In genomic region chr2:163889411-163889810, GRCm38 (mm10) we compare ENCODE assay signal across 13 mouse cellular contexts. TPM values are rescaled to one million over a fixed set of nuclear protein-coding genes. Genes with fewer than 3 reads are reported as not detected.
A peak's percentile ranks its signal among the peaks of the same experiment; 100 is the strongest.
DNase-seq lines count a peak whose midpoint lies in the region; ATAC-seq and TF ChIP-seq lines count a peak whose summit lies in the region.
"Had no signal": no experiment of that assay in that cellular context is flagged by ENCODE, and none has a peak within 500 bp of the region (broad histone marks: within the 10 kb centered on the region; RNA-seq: fewer than 3 reads in every experiment).

No protein-coding gene starts in this region.

- no peaks in the 10 kb centered on the region for H3K9me3 ChIP-seq in hindbrain, embryonic 11.5 days (ENCODE audit: control insufficient read depth, low read length)
- H3K9me3 ChIP-seq in hindbrain, embryonic 16.5 days (ENCODE audit: control insufficient read depth, low read length): no peaks in the 10 kb centered on the region
- H3K9me3 ChIP-seq in kidney, postnatal 0 days (replicated peaks; ENCODE audit: low read length): no peaks in the 10 kb centered on the region
- H3K9me3 ChIP-seq: hindbrain, embryonic 15.5 days had no signal

- H3K4me2 ChIP-seq in hindbrain, embryonic 11.5 days (replicated peaks; ENCODE audit: low read depth, low read length): no peak overlapping the region
- no peak overlapping the region for H3K4me2 ChIP-seq in hindbrain, embryonic 16.5 days (ENCODE audit: low read length)
- H3K4me2 ChIP-seq in kidney, postnatal 0 days (ENCODE audit: low read length): no peak overlapping the region
- H3K4me2 ChIP-seq: hindbrain, embryonic 15.5 days had no signal

- peak; percentile 39 for DNase-seq in hindbrain, embryonic 11.5 days (ENCODE audit: low spot score)
- DNase-seq in urinary bladder, postnatal 25 days (ENCODE audit: low spot score): peak; percentile 15
- DNase-seq in urinary bladder, postnatal 36 days (ENCODE audit: low spot score in 2 of 2): no peak
- peak; percentile 50 for DNase-seq in kidney, postnatal 0 days (ENCODE audit: low spot score)
- no peak for DNase-seq in cerebellum, adult 2 months
- no peak for DNase-seq in layer of hippocampus, adult 9-11 months
- no peak for DNase-seq in layer of hippocampus, postnatal 14 days (ENCODE audit: low spot score in 2 of 2)
- DNase-seq: cerebellum, adult 9-10 months; spleen, adult 18-20 months had no signal

- H3K9ac ChIP-seq in hindbrain, embryonic 11.5 days (ENCODE audit: low read depth, low read length): no peak overlapping the region
- no peak overlapping the region for H3K9ac ChIP-seq in hindbrain, embryonic 16.5 days (ENCODE audit: low read depth, low read length)
- H3K9ac ChIP-seq in kidney, postnatal 0 days (ENCODE audit: low read depth, low read length): no peak overlapping the region
- H3K9ac ChIP-seq: hindbrain, embryonic 15.5 days had no signal

- WGBS in hindbrain, embryonic 11.5 days: 40% methylated on average over 6 of the region's 6 CpGs
- WGBS in hindbrain, embryonic 16.5 days: 44% methylated on average over 6 of the region's 6 CpGs
- 25% methylated on average over 6 of the region's 6 CpGs for WGBS in kidney, postnatal 0 days
- whole genome bisulfite sequencing in cerebellum, adult 2 months: 64% methylated on average over 6 of the region's 6 CpGs

- H3K27me3 ChIP-seq in hindbrain, embryonic 11.5 days (ENCODE audit: control insufficient read depth, insufficient read depth, low read length): no peaks in the 10 kb centered on the region
- H3K27me3 ChIP-seq in hindbrain, embryonic 16.5 days (replicated peaks; ENCODE audit: control insufficient read depth, insufficient read depth, low read length): no peaks in the 10 kb centered on the region
- no peaks in the 10 kb centered on the region for H3K27me3 ChIP-seq in kidney, postnatal 0 days (ENCODE audit: insufficient read depth, low read length)
- H3K27me3 ChIP-seq in cerebellum, adult 2 months (ENCODE audit: control insufficient read depth, insufficient read depth, low read length): no peaks in the 10 kb centered on the region
- H3K27me3 ChIP-seq: hindbrain, embryonic 15.5 days had no signal

- ATAC-seq in hindbrain, embryonic 11.5 days (ENCODE audit: low FRiP score): no peak
- ATAC-seq in hindbrain, embryonic 16.5 days: no peak
- ATAC-seq in kidney, postnatal 0 days (replicated peaks; ENCODE audit: low FRiP score, low read depth): no peak

- H3K36me3 ChIP-seq in hindbrain, embryonic 11.5 days (ENCODE audit: control insufficient read depth, insufficient read depth, low read length): no peaks in the 10 kb centered on the region
- no peaks in the 10 kb centered on the region for H3K36me3 ChIP-seq in hindbrain, embryonic 16.5 days (ENCODE audit: control insufficient read depth, insufficient read depth, low read length)
- H3K36me3 ChIP-seq in kidney, postnatal 0 days (ENCODE audit: insufficient read depth, low read length): no peaks in the 10 kb centered on the region
- H3K36me3 ChIP-seq: hindbrain, embryonic 15.5 days had no signal

- no peak overlapping the region for H3K27ac ChIP-seq in hindbrain, embryonic 11.5 days (ENCODE audit: low read depth, low read length)
- no peak overlapping the region for H3K27ac ChIP-seq in hindbrain, embryonic 16.5 days (ENCODE audit: low read depth, low read length)
- H3K27ac ChIP-seq in kidney, postnatal 0 days: no peak overlapping the region
- no peak overlapping the region for H3K27ac ChIP-seq in cerebellum, adult 2 months (ENCODE audit: insufficient read depth, low read length)
- H3K27ac ChIP-seq: hindbrain, embryonic 15.5 days had no signal

- H3K4me1 ChIP-seq in hindbrain, embryonic 11.5 days (replicated peaks; ENCODE audit: control insufficient read depth, insufficient read depth, low read length): no peaks in the 10 kb centered on the region
- H3K4me1 ChIP-seq in hindbrain, embryonic 16.5 days (ENCODE audit: control insufficient read depth, insufficient read depth, low read depth, low read length): peaks cover 2% of the 10 kb centered on the region
- H3K4me1 ChIP-seq in kidney, postnatal 0 days (replicated peaks; ENCODE audit: insufficient read depth, low read length): no peaks in the 10 kb centered on the region
- H3K4me1 ChIP-seq in cerebellum, adult 2 months (ENCODE audit: control insufficient read depth, insufficient read depth, low read length): peaks cover 38% of the 10 kb centered on the region

- no peak for TF ChIP-seq POLR2A in cerebellum, adult 2 months (IDR thresholded peaks at IDR 0.05; ENCODE audit: borderline replicate concordance, insufficient read depth, low read length)

- no peak overlapping the region for H3K4me3 ChIP-seq in hindbrain, embryonic 11.5 days (ENCODE audit: low read depth, low read length)
- no peak overlapping the region for H3K4me3 ChIP-seq in hindbrain, embryonic 16.5 days (ENCODE audit: low read length)
- no peak overlapping the region for H3K4me3 ChIP-seq in kidney, postnatal 0 days (replicated peaks; ENCODE audit: low read depth, low read length)
- H3K4me3 ChIP-seq in cerebellum, adult 2 months (replicated peaks; ENCODE audit: insufficient read depth, low read depth, low read length): no peak overlapping the region
- H3K4me3 ChIP-seq: hindbrain, embryonic 15.5 days had no signal

- TF ChIP-seq CTCF in kidney, postnatal 0 days (IDR thresholded peaks at IDR 0.05; ENCODE audit: low read depth): no peak
- no peak for TF ChIP-seq CTCF in cerebellum, adult 2 months (IDR thresholded peaks at IDR 0.05; ENCODE audit: borderline replicate concordance, insufficient read depth, low read depth, low read length)

RNA-seq across cellular contexts. Expression of gene Rims4, which starts 29.1 kb away (rescaled TPM):
- 0.68 and 0.71 TPM in 2 replicates for polyA plus RNA-seq in hindbrain, embryonic 11.5 days (2014; fragmentation: Nextera tagmentation; extraction: Ambion mirVana)
- polyA plus RNA-seq in hindbrain, embryonic 16.5 days (2015; fragmentation: Nextera tagmentation; extraction: Ambion mirVana): 7.9 and 16.6 TPM in 2 replicates
- polyA plus RNA-seq in kidney, postnatal 0 days (2015; fragmentation: Nextera tagmentation; extraction: Ambion mirVana): 0.33 and 0.50 TPM in 2 replicates
- 30.3 and 35.1 TPM in 2 replicates for polyA plus RNA-seq in cerebellum, adult 2 months (2012; rRNA removed)
- 10 to 100 TPM; 48.6 to 52.9 TPM for total RNA-seq in layer of hippocampus, postnatal 14 days (2021)
- total RNA-seq: monocyte, adult 5-6 weeks had no signal

RNA-seq across cellular contexts. Expression of gene Kcnk15, which starts 36.0 kb away (rescaled TPM):
- not detected in 2 replicates for polyA plus RNA-seq in hindbrain, embryonic 11.5 days (2014; fragmentation: Nextera tagmentation; extraction: Ambion mirVana)
- polyA plus RNA-seq in hindbrain, embryonic 16.5 days (2015; fragmentation: Nextera tagmentation; extraction: Ambion mirVana): 0.24 and 0.30 TPM in 2 replicates
- not detected in 2 replicates for polyA plus RNA-seq in kidney, postnatal 0 days (2015; fragmentation: Nextera tagmentation; extraction: Ambion mirVana)
- 0.60 and 0.79 TPM in 2 replicates for polyA plus RNA-seq in cerebellum, adult 2 months (2012; rRNA removed)
- under 1 TPM in 1 of 2 experiments, not detected in 1; 0.23 TPM for total RNA-seq in layer of hippocampus, postnatal 14 days (2021)
- total RNA-seq: monocyte, adult 5-6 weeks had no signal
- polyA plus RNA-seq: limb, embryonic 14.5 days had no signal

Comparison
In these comparisons a context has a peak if more than half of its experiments do, and no peak if none do; other contexts are left out.
1. DNase-seq: peak in hindbrain, embryonic 11.5 days (single experiment), urinary bladder, postnatal 25 days (single experiment) and kidney, postnatal 0 days (single experiment); none in urinary bladder, postnatal 36 days (0 of 2), cerebellum, adult 2 months (0 of 2), layer of hippocampus, adult 9-11 months (single experiment) and layer of hippocampus, postnatal 14 days (0 of 2).